Mouse (Mus musculus): ENCODE data around the gene Kcnip1.

The Kcnip1 gene

GRCm38 (mm10) chr11:33756624-33757023 is 236.3 kb downstream of the Kcnip1 start:
- no peak for DNase-seq (ENCODE audit: low read depth, low spot score)

- DNase-seq (ENCODE audit: low read depth, low spot score): no peak
Measured at GRCm38 (mm10) chr11:33752431-33752873, 240.5 kb downstream of the Kcnip1 start.

GRCm38 (mm10) chr11:33751503-33751902 is 241.4 kb downstream of the Kcnip1 start:
- no peak for DNase-seq (ENCODE audit: low read depth, low spot score)

GRCm38 (mm10) chr11:33749979-33750378 is 243.0 kb downstream of the Kcnip1 start:
- DNase-seq (ENCODE audit: low read depth, low spot score): no peak

GRCm38 (mm10) chr11:33749408-33749807 is 243.5 kb downstream of the Kcnip1 start:
- DNase-seq (ENCODE audit: low read depth, low spot score): no peak

GRCm38 (mm10) chr11:33748754-33749153 is 244.2 kb downstream of the Kcnip1 start:
- DNase-seq (ENCODE audit: low read depth, low spot score): peak; percentile 20

GRCm38 (mm10) chr11:33747402-33747955 is 245.5 kb downstream of the Kcnip1 start:
- DNase-seq (ENCODE audit: low read depth, low spot score): no peak

- no peak for DNase-seq (ENCODE audit: low read depth, low spot score)
Measured at GRCm38 (mm10) chr11:33746402-33746801, 246.6 kb downstream of the Kcnip1 start.

- no peak for DNase-seq (ENCODE audit: low read depth, low spot score)
Measured at GRCm38 (mm10) chr11:33745821-33746329, 247.1 kb downstream of the Kcnip1 start.

- no peak for DNase-seq (ENCODE audit: low read depth, low spot score)
Measured at GRCm38 (mm10) chr11:33744429-33744828, 248.5 kb downstream of the Kcnip1 start.

- peak; percentile 6 for DNase-seq (ENCODE audit: low read depth, low spot score)
Measured at GRCm38 (mm10) chr11:33740187-33740586, 252.8 kb downstream of the Kcnip1 start.

GRCm38 (mm10) chr11:33736426-33736825 is 256.5 kb downstream of the Kcnip1 start:
- no peak for DNase-seq (ENCODE audit: low read depth, low spot score)

- DNase-seq (ENCODE audit: low read depth, low spot score): peak; percentile 72
Measured at GRCm38 (mm10) chr11:33733269-33733668, 259.7 kb downstream of the Kcnip1 start.

GRCm38 (mm10) chr11:33732358-33732757 is 260.6 kb downstream of the Kcnip1 start:
- DNase-seq (ENCODE audit: low read depth, low spot score): no peak

- peak; percentile 71 for DNase-seq (ENCODE audit: low read depth, low spot score)
Measured at GRCm38 (mm10) chr11:33721297-33721696, 271.7 kb downstream of the Kcnip1 start.

GRCm38 (mm10) chr11:33706777-33707176 is 286.2 kb downstream of the Kcnip1 start:
- no peak for DNase-seq (ENCODE audit: low read depth, low spot score)

GRCm38 (mm10) chr11:33701958-33702459 is 290.9 kb downstream of the Kcnip1 start:
- no peak for DNase-seq (ENCODE audit: low read depth, low spot score)

- no peak for DNase-seq (ENCODE audit: low read depth, low spot score)
Measured at GRCm38 (mm10) chr11:33701236-33701957, 291.6 kb downstream of the Kcnip1 start.

GRCm38 (mm10) chr11:33700725-33701124 is 292.2 kb downstream of the Kcnip1 start:
- DNase-seq (ENCODE audit: low read depth, low spot score): no peak

GRCm38 (mm10) chr11:33690181-33690580 is 302.8 kb downstream of the Kcnip1 start:
- no peak for DNase-seq (ENCODE audit: low read depth, low spot score)

- DNase-seq (ENCODE audit: low read depth, low spot score): no peak
Measured at GRCm38 (mm10) chr11:33685904-33686303, 307.0 kb downstream of the Kcnip1 start.

GRCm38 (mm10) chr11:33680151-33680550 is 312.8 kb downstream of the Kcnip1 start:
- DNase-seq (ENCODE audit: low read depth, low spot score): peak; percentile 27
